Mouse (Mus musculus) NIH3T3 (cell line): ENCODE measurements around the gene Gstm7.

Source experiments
- DNase-seq: peaks from one replicate; pipeline ENCODE4 v3.0.0-alpha.2; 2012; ENCODE audit warnings: low read depth

The Gstm7 gene

DNA sequence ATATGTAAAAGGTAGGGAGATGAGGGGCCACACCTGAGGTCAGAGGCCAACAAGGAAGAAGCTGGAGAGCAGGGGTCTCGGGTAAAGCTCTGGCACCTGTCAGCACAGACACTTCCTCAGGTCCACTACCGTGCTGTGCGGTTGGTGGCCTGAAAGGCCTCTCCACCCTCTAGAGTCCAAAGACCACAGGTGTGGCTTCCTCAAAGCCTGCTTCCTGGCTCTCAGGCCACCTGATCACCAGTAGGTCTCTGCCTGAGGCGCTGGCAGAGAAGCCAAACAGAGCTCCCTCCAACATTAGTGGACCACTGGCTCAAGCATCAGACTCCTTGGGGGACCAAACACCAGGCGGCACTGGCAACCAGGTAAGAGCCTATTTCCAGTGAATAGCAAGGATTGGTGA lies 54.6 kb downstream of the Gstm7 start, which contains the start of gene Eps8l3:
Gene Eps8l3, plus strand, starts transcription at position 225 of the 400 bp plus-strand sequence.
- no peak for DNase-seq
